Mouse (Mus musculus) layer of hippocampus, postnatal 25 days (tissue): ENCODE data around the gene Icam1. TPM values are rescaled to one million over a fixed set of nuclear protein-coding genes. Genes with fewer than 3 reads are reported as not detected.
"Not testable (repeated sequence)": the region's sequence is repeated elsewhere in the genome, so short reads cannot be mapped to it uniquely, and the experiment has no call there.

Experiments
- DNase-seq, 2 experiments: peaks; one replicate each; pipeline ENCODE4 v3.0.0; 2022; ENCODE audit warnings: mixed read lengths in 2 of 2, low spot score in 1 of 2; ENCODE audit errors: extremely low spot score in 1 of 2
- microRNA-seq, 2 experiments: library from miRNA; unstranded; fragments of <30 nt; microRNA quantifications; one replicate each; pipeline ENCODE4 v1.2.0; 2021
- total RNA-seq, 2 experiments: library from RNA; stranded (reverse); gene quantifications; 2 replicates each; pipeline ENCODE4 v1.2.3; 2021

Gene Icam1
- total RNA-seq, 2 experiments from 2014 or later: 2.1 to 2.7 TPM

DNA sequence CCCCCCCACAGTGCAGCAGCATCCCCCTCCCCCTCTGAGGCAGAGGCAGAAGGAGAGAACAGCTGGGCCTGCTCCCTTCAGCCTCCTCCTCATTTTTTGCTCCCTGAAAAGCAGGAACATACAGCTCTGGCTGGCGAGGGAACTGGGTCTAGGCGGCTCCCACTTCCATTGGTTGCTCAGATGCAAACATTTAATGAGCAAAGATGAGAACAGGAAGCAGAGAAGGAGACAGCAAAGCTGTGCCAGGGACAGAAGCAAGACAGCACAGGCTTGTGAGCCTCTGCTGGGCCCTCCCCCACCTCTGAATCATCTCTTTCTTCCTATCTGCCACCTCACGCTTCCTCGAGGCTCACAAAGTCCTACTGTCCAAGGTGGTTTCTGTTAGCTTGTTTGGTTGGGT, 25.5 kb downstream of the Icam1 start:
- DNase-seq: peak; percentile 35 to 45

DNA sequence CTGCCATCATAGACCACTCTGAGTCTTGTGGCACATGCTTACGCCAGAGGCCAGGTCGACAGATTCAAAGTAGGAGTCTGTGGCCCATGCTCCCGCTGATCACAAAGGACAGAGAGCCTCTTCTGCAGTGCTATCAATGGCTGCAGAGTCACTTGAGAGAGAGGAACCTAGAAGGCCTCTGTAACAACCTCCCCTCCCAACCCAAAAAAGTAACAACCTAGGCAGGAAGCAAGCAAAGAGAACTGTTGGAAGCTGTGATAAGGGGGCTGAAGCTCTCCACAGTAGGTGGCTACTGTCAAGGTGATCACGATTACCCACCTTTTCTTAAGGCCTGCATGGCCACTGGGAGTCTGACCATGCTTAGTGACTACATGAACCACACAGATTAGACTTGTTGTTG, 27.8 kb downstream of the Icam1 start:
- DNase-seq: no peak

DNA sequence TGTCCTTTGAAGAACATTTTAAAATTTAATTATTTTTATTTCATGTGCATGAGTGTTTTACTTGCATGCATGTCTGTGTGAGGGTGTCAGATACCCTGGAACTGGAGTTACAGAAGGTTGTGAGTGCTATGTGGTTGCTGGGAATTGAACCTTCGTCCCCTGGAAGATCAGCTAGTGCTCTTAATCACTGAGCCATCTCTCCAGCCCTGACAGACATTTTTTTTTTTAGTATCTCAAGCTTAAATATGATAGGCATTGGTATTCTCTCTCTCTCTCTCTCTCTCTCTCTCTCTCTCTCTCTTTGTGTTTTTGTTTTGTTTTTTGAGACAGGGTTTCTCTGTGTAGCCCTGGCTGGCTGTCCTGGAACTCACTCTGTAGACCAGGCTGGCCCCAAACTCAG, 29.0 kb downstream of the Icam1 start:
- DNase-seq: not testable (repeated sequence)

DNA sequence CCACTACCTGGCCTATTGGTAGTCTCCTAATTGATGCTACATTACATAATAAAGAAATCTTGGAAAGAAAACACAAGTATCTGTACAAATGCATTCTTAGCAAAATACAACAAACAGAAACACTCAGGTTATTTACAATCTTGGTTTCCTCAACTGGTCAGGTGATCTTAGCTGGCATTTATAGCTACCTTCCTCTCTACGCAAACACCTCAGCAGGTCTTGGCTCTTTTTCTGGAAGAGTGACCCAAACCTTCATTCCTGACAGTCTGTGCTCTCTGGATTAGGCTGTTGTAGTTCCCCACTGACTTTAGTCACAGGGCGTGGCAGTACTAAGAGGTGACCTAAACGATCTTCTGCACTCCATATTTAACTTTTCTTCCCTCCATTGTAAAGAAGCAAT, 29.4 kb downstream of the Icam1 start:
- DNase-seq: no peak

DNA sequence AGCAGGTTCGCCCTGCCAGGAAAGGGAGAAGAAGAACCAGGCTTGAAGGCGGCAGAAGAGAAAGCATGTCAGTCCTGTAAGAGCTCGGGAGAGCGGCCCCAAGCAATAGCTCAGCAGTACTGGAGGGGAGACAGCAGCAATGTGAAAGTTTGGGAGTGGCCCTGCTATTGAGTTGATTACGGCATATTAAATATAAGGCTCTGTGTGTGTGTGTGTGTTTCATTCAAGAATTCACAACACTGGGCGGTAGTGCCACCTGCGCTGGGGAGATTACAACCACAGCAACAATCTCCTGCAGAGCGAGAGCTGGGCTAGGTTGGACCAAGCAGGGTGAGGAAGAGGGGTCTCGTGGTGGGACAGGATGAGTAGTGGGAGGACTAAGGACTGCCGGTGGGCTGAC, 35.8 kb downstream of the Icam1 start:
- no peak for DNase-seq

DNA sequence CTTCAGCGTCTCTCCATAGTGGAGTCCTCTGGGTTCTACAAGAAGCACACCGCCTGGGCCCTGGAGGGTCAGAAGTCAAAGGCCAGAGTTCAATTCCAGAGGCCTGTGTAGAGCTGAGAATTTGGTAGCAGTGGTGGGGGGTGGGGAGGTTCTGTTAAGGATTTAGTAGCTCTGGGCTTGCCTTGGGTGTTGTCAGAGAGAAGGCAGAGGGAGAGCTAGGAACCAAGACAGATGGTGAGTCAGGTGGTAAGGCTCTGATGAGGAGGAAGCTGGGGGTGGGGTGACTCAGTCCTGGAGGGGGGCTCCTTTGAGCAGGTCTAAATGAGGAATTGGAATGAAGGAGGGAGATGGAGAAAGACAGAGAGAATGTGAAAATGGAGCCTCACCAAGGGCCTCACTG, 47.1 kb downstream of the Icam1 start:
- no peak for DNase-seq

DNA sequence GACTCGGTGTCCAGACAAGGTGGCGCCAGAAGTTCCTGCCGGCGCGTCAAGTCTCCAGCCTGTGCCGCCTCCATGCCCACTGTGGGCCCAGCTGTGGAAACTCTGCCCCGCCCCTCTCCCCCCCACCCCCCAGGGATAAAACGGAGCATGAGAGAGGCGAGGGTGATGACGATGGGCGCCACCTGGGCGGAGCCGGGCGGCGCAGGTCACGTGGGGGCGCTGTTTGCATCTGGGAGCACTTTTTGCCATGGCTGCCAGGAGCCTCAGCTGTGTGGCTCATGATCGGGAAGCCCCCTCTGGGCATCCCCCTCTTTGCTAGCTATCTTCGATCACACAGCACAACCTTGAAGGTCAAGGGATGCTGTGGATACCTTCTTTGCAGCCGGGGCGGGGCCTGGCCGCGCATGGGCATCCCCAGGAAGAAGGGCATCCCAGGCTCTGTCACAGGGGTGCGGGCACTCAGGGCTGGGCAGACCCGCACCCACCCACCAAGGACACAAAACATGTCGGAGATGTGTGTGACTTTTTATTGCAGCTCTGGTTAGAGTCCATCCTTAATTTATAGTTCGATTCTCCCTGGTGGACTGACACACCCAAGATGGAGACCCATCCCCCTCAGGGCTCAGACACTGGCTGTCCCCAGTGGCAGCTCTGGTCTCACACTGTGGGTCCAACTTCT, 51.4 kb downstream of the Icam1 start, which contains the start of gene Zglp1:
Zglp1 (minus strand) TSS at position 88 of the 679 bp plus-strand sequence.
- DNase-seq: no peak

DNA sequence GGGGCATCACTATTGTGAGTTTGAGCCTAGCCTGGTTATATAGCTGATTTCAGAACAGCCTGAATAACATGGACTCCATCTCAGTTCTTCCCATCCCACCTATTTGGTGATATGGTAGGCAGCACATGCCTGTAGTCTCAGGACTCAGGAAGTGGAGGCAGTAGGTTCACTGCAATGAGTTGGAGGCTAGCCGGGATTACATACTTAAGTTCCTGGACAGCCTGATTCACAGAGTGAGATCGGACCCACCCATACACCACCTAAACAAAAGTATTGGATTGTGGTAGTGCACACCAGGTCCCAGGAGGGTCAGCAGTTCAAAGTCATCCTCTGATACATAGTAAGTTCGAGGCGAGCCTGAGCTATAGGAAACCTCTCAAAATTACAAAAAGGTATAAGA, 56.9 kb downstream of the Icam1 start:
- no peak for DNase-seq

DNA sequence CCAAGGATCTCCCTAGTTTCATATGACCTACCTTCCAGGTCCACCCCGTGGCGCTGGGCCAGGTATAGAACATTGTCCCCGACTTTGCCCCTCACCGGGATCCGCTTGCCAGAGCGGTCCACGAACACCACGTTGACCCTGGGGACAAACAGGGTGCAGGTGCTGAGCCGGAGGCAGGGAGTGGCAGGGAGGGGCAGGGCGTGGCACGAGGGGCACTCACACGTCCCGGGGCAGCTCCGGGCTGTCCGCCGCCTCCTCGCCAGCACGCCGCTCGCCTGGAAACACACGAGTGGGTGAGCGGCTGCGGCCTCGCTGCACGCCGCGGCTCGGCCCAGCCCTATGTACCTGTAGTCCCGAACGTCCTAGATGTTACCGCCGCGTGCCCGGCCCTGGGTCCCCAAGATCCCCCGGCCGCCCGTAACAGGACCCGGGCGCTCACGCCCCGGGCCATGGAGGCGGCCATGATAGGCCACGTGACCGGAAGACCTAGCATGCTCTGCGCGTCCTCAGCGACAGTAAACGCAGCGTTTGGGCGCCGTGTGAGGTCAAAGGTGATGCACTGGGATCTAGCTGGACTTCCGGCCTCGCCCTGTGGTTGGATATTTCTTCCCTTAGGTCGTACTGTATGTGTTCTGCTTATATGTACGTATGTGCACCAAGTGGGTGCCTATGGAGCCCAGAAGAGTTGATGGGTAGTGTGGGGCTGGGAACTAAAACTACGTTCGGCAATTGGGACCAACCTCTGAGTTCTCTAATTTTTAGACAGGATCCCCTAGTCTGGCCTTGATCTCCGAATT, 57.5 kb downstream of the Icam1 start, which contains the start of the genes Gm49373 and Fdx1l:
Gm49373 (minus strand) TSS at position 53 of the 797 bp plus-strand sequence.
Fdx1l (minus strand) TSS at position 571 of the 797 bp plus-strand sequence.
- DNase-seq: peak; percentile 79 to 85

DNA sequence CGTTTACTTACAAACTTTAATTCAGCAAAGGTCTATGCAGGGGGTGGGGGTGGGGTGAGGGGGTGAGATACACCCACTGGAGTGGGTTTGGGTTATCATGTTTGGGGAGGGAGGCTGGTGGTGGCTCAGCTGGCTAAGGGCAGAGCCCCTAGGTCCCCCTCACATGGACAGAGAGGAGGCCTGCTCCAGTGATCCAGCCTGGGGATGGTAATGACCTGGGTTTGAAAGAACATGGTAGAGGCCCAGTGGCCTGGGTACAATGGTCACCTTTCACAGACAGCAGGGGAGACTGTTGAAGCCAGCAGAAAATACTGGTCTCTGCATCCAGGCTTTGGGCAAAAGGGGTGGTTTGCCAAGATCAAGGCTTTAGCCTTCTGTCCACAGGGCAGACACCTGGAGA, 58.4 kb downstream of the Icam1 start:
- DNase-seq: no peak

DNA sequence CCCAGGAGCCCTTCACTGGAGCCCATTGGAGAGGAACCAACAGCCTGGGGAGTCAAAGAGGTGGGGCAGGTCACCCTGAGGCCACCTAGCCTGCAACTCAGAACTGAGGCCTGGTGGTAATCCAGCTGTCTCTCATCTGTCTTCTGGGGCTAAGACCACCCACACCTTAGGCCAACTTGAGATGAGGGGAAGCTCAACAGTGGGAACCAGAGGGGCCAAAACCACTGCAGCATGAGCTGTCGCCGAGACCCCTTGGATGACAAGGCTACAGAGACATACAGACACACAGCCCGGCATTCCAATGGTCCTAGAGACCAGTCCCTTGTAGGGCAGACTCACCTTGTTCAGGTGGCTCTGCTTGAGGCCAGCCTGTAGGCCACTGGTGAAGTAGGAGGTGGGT, 59.8 kb downstream of the Icam1 start:
- no peak for DNase-seq

Small RNAs within 50 kb of the gene (microRNA-seq; reads per million reads assigned to microRNA genes)
- 0 to 0.20 reads per million in 2 experiments for gene Mir1900
- gene Mir7082: 2.2 to 4.8 reads per million in 2 experiments

Other genes starting within 250 kb of the Icam1 start
- gene Col5a3, start 200.9 kb upstream of the Icam1 start, total RNA-seq: 1 to 10 TPM; 1.2 to 2.5 TPM
- gene Rdh8, start 197.5 kb upstream of the Icam1 start, total RNA-seq: not detected
- 10 to 100 TPM; 50.7 to 77.1 TPM for gene A230050P20Rik, start 147.3 kb upstream of the Icam1 start, total RNA-seq
- gene Angptl6, start 136.3 kb upstream of the Icam1 start, total RNA-seq: 10 to 100 TPM; 10.5 to 11.4 TPM
- gene Ppan, start 127.8 kb upstream of the Icam1 start, total RNA-seq: 10 to 100 TPM; 23.5 to 25.5 TPM
- 100 to 1,000 TPM; 118 to 122 TPM for gene Eif3g, start 117.4 kb upstream of the Icam1 start, total RNA-seq
- 10 to 100 TPM; 34.6 to 36.3 TPM for gene Dnmt1, start 56.1 kb upstream of the Icam1 start, total RNA-seq
- gene S1pr2, start 39.2 kb upstream of the Icam1 start, total RNA-seq: 1 to 10 TPM; 2.5 to 3.6 TPM
- gene Mrpl4, start 13.2 kb upstream of the Icam1 start, total RNA-seq: 10 to 100 TPM; 60.1 to 62.4 TPM
- gene Icam4, start 13.4 kb downstream of the Icam1 start, total RNA-seq: under 1 TPM; 0.84 to 0.87 TPM
- 100 to 1,000 TPM; 389 to 394 TPM for gene Icam5, start 16.1 kb downstream of the Icam1 start, total RNA-seq
- gene Zglp1, start 51.1 kb downstream of the Icam1 start, total RNA-seq: under 1 TPM in 1 of 2 experiments, not detected in 1; 0.94 TPM
- 1 to 10 TPM; 1.1 to 1.3 TPM for gene Gm49373, start 57.1 kb downstream of the Icam1 start, total RNA-seq
- gene Fdx1l, start 57.6 kb downstream of the Icam1 start, total RNA-seq: 10 to 100 TPM; 67.2 to 68.2 TPM
- 1 to 10 TPM; 2.4 to 2.7 TPM for gene Gm38431, start 76.0 kb downstream of the Icam1 start, total RNA-seq
- gene Raver1, start 76.0 kb downstream of the Icam1 start, total RNA-seq: 10 to 100 TPM; 28.4 to 34.7 TPM
- gene Tyk2, start 115.3 kb downstream of the Icam1 start, total RNA-seq: 10 to 100 TPM; 12.7 to 16.4 TPM
- gene Cdc37, start 134.0 kb downstream of the Icam1 start, total RNA-seq: 100 to 1,000 TPM; 144 to 156 TPM
- gene Pde4a, start 149.7 kb downstream of the Icam1 start, total RNA-seq: 10 to 100 TPM; 74.0 to 85.1 TPM
- 10 to 100 TPM; 56.7 to 60.1 TPM for gene Keap1, start 223.4 kb downstream of the Icam1 start, total RNA-seq
- gene S1pr5, start 232.5 kb downstream of the Icam1 start, total RNA-seq: 10 to 100 TPM; 13.1 to 14.5 TPM
- 10 to 100 TPM; 39.1 to 40.0 TPM for gene Atg4d, start 249.3 kb downstream of the Icam1 start, total RNA-seq